Mouse (Mus musculus) CH12.LX (cell line): ENCODE measurements around the gene Mark2. TPM values are rescaled to one million over a fixed set of nuclear protein-coding genes. Genes with fewer than 3 reads are reported as not detected.

ENCODE experiments used
- DNase-seq: peaks from one replicate; pipeline ENCODE4 v3.0.0-alpha.2; 2013; ENCODE audit errors: extremely low read depth
- H3K27ac ChIP-seq: 2 replicates; pipeline ENCODE4 v1.5.1; 2012; ENCODE audit warnings: low read depth, mild to moderate bottlenecking, control low read depth, moderate library complexity; ENCODE audit not compliant: insufficient read depth
- H3K27me3 ChIP-seq: replicated peaks from 2 replicates; pipeline ENCODE3; 2012; ENCODE audit warnings: inconsistent platforms
- H3K36me3 ChIP-seq, 2 experiments: replicated peaks in 1 of 2; 2 replicates each; pipeline versions ENCODE3 to v1.6.1; 2012; ENCODE audit warnings: inconsistent platforms in 1 of 2, low read length in 1 of 2, mild to moderate bottlenecking in 1 of 2, mixed read lengths in 1 of 2, moderate library complexity in 1 of 2; ENCODE audit not compliant: control insufficient read depth in 1 of 2, insufficient read depth in 1 of 2
- H3K4me1 ChIP-seq, 2 experiments: 2 replicates each; pipeline ENCODE4 v1.6.1; 2012; ENCODE audit warnings: inconsistent platforms in 1 of 2, moderate library complexity in 1 of 2; ENCODE audit not compliant: insufficient read depth in 2 of 2, control insufficient read depth in 1 of 2
- H3K4me2 ChIP-seq: 2 replicates; pipeline ENCODE4 v1.6.1; 2012; ENCODE audit warnings: low read depth, mild to moderate bottlenecking, control low read depth; ENCODE audit not compliant: poor library complexity, insufficient read depth, severe bottlenecking
- H3K4me3 ChIP-seq, 3 experiments: fragments of 150-350 bp in 1 of 3; sonication (generic) in 1 of 3; replicated peaks in 1 of 3; 2 replicates each; pipeline versions ENCODE3 to v1.5.1; 2011 to 2012; ENCODE audit warnings: low read depth in 2 of 3, low read length in 2 of 3, mild to moderate bottlenecking in 2 of 3, moderate library complexity in 2 of 3, control low read depth in 1 of 3, improper control_type of control experiment in 1 of 3, inconsistent platforms in 1 of 3, mixed read lengths in 1 of 3; ENCODE audit not compliant: poor library complexity in 1 of 3
- H3K79me2 ChIP-seq: replicated peaks from 2 replicates; pipeline ENCODE4 v1.6.1; 2012; ENCODE audit warnings: mild to moderate bottlenecking, moderate library complexity; ENCODE audit not compliant: control insufficient read depth, poor library complexity, insufficient read depth, severe bottlenecking; ENCODE audit errors: extremely low read depth
- H3K9ac ChIP-seq: 2 replicates; pipeline ENCODE4 v1.6.1; 2012; ENCODE audit warnings: low read depth, mild to moderate bottlenecking, control low read depth, moderate library complexity; ENCODE audit not compliant: insufficient read depth
- H3K9me3 ChIP-seq: replicated peaks from 2 replicates; pipeline ENCODE3; 2012; ENCODE audit warnings: low read length, inconsistent platforms, mixed read lengths
- BHLHE40 ChIP-seq: IDR thresholded peaks from 2 replicates; pipeline ENCODE4 v1.6.1; 2011; ENCODE audit warnings: mild to moderate bottlenecking, low read depth, low read length, improper control_type of control experiment
- CHD2 ChIP-seq: IDR thresholded peaks from 2 replicates; pipeline ENCODE4 v1.6.1; 2011; ENCODE audit warnings: low read length, improper control_type of control experiment
- CTCF ChIP-seq, 2 experiments: IDR thresholded peaks in 1 of 2; conservative IDR thresholded peaks in 1 of 2; 2 replicates each; pipeline ENCODE4 v1.5.1; 2011 to 2012; ENCODE audit warnings: low read depth in 2 of 2, low read length in 2 of 2, improper control_type of control experiment in 1 of 2, inconsistent platforms in 1 of 2, mild to moderate bottlenecking in 1 of 2, moderate library complexity in 1 of 2
- E2F4 ChIP-seq: IDR thresholded peaks from 2 replicates; pipeline ENCODE4 v1.6.1; 2011; ENCODE audit warnings: low read depth, low read length, improper control_type of control experiment; ENCODE audit not compliant: insufficient replicate concordance
- ELF1 ChIP-seq: IDR thresholded peaks from 2 replicates; pipeline ENCODE4 v1.6.1; 2014; ENCODE audit warnings: low read depth, mild to moderate bottlenecking, inconsistent platforms, low read length, improper control_type of control experiment
- GABPA ChIP-seq: IDR thresholded peaks from 2 replicates; pipeline ENCODE4 v1.6.1; 2012; ENCODE audit warnings: low read depth, low read length, improper control_type of control experiment, inconsistent platforms; ENCODE audit not compliant: insufficient replicate concordance
- IRF4 ChIP-seq: IDR thresholded peaks from 2 replicates; pipeline ENCODE4 v1.6.1; 2014; ENCODE audit warnings: low read depth, mild to moderate bottlenecking, inconsistent platforms, low read length, improper control_type of control experiment
- KAT2A ChIP-seq: IDR thresholded peaks from 2 replicates; pipeline ENCODE4 v1.6.1; 2012; ENCODE audit warnings: low read length, improper control_type of control experiment, inconsistent platforms; ENCODE audit not compliant: insufficient replicate concordance
- MAFK ChIP-seq: IDR thresholded peaks from 2 replicates; pipeline ENCODE4 v1.6.1; 2011; ENCODE audit warnings: low read length, improper control_type of control experiment; ENCODE audit not compliant: insufficient replicate concordance
- MAZ ChIP-seq: IDR thresholded peaks from 2 replicates; pipeline ENCODE4 v1.6.1; 2012; ENCODE audit warnings: low read depth, mild to moderate bottlenecking, inconsistent platforms, low read length, improper control_type of control experiment, moderate library complexity
- MEF2A ChIP-seq: IDR thresholded peaks from 2 replicates; pipeline ENCODE4 v1.6.1; 2014; ENCODE audit warnings: low read depth, mild to moderate bottlenecking, inconsistent platforms, low read length, improper control_type of control experiment, borderline replicate concordance
- MXI1 ChIP-seq: IDR thresholded peaks from 2 replicates; pipeline ENCODE4 v1.6.1; 2011; ENCODE audit warnings: mild to moderate bottlenecking, low read depth, low read length, improper control_type of control experiment
- MYC ChIP-seq: IDR thresholded peaks from 2 replicates; pipeline ENCODE4 v1.6.1; 2011; ENCODE audit warnings: low read depth, mild to moderate bottlenecking, improper control_type of control experiment, low read length
- NRF1 ChIP-seq: IDR thresholded peaks from 2 replicates; pipeline ENCODE4 v1.6.1; 2014; ENCODE audit warnings: low read depth, mild to moderate bottlenecking, inconsistent platforms, low read length, improper control_type of control experiment, moderate library complexity
- POLR2A ChIP-seq: IDR thresholded peaks from 2 replicates; pipeline ENCODE4 v1.6.1; 2011; ENCODE audit warnings: low read depth, mild to moderate bottlenecking, improper control_type of control experiment, low read length
- POLR2AphosphoS2 ChIP-seq: IDR thresholded peaks from 2 replicates; pipeline ENCODE4 v1.6.1; 2011; ENCODE audit warnings: low read depth, low read length, improper control_type of control experiment
- SMC3 ChIP-seq: IDR thresholded peaks from 2 replicates; pipeline ENCODE4 v1.6.1; 2011; ENCODE audit warnings: low read depth, low read length, improper control_type of control experiment
- UBTF ChIP-seq: IDR thresholded peaks from 2 replicates; pipeline ENCODE4 v1.6.1; 2012; ENCODE audit warnings: low read depth, mild to moderate bottlenecking, inconsistent platforms, low read length, improper control_type of control experiment, moderate library complexity
- ZC3H11A ChIP-seq: IDR thresholded peaks from 2 replicates; pipeline ENCODE4 v1.6.1; 2012; ENCODE audit warnings: low read depth, mild to moderate bottlenecking, inconsistent platforms, low read length, improper control_type of control experiment
- ZMIZ1 ChIP-seq: IDR thresholded peaks from 2 replicates; pipeline ENCODE4 v1.6.1; 2012; ENCODE audit warnings: low read depth, mild to moderate bottlenecking, inconsistent platforms, low read length, improper control_type of control experiment
- dilution Hi-C: fragments of 300-500 bp; cut with MboI; formaldehyde crosslinking; loops from 2 replicates; pipeline ENCODE4 v1.14.3; 2020; ENCODE audit warnings: low sequenced_read_pairs; ENCODE audit not compliant: extremely low pct_unique_long_range_greater_than_20kb, extremely low pct_ligation_motif_present
- in situ Hi-C: fragments of 300-500 bp; cut with MboI; formaldehyde crosslinking; loops from 3 replicates; pipeline ENCODE4 v1.14.3; 2019; ENCODE audit warnings: low sequenced_read_pairs, low pct_ligation_motif_present, low pct_unique_long_range_greater_than_20kb, mixed read lengths
- polyA plus RNA-seq: library from polyadenylated mRNA; unstranded; fragments of >175 nt; gene quantifications from 2 replicates; pipeline ENCODE4 v1.2.1, GENCODE M21; 2012; ENCODE audit warnings: low read depth; ENCODE audit not compliant: insufficient read length
- total RNA-seq, 2 experiments: library from RNA; depleted of rRNA; stranded (reverse); fragments of 300-350 nt in 1 of 2; fragments of >200 nt in 1 of 2; gene quantifications; 2 replicates each; pipeline ENCODE4 v1.2.3; 2012 to 2014

The Mark2 gene
- total and polyA plus RNA-seq, 3 experiments, result 8.1 to 34.4 (median 19.0) TPM

DNA sequence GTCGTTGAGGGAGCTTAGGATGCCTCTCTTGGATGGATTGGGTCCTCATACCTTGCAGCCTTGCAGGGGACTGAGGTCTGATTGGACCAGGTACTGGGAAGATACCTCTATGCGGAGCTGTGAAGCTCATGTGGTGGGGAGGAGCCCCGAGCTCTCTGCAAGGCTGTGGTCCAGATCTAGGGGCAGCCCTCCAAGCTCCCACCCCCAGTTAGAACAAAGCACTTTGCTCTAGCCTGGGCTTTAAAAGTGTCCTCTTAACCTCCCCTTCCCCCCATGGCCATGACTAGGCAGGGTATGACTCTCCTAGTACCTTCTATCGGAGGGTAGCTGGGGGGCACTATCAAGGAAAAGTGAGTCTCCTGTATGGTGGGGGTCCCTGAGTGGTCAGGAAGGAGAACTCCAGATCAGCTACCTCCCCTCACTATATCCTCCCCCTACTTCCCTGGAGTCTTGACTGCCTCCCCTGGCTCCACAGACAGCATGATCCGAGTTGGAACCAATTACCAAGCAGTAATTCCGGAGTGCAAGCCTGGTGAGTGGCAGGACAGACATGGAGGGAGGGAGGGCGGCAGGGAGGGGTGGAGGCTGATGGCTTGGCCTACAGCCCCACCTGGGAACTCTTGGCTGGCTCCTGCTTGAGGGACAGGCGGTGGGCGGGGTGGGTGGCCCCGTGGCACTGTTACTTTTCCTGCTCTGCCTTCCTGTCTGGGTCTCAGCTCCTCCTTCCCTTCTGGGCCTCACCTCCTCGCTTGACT lies 72.2 kb downstream of the Mark2 start:
- TF ChIP-seq KAT2A (no peak), E2F4 (no peak), SMC3 (no peak), MYC (no peak), POLR2A (no peak), ZC3H11A (no peak), MAZ (no peak), ELF1 (no peak), ZMIZ1 (no peak), IRF4 (no peak), POLR2AphosphoS2 (no peak), MAFK (no peak), UBTF (no peak)
- TF ChIP-seq, all 38 proteins: peak for 0
- no peak overlapping the region for H3K27ac ChIP-seq
- peak overlapping the region; percentile 57 for H3K4me2 ChIP-seq
- H3K36me3 ChIP-seq, result peaks cover 10 to 44% of the 10 kb centered on the region in 2 experiments
- dilution Hi-C loops (no loop called here), in situ Hi-C loops (loop anchor here (5.0 kb wide), 1 partner anchor 78 kb away; no protein-coding TSS in a partner anchor)
- no peak for DNase-seq
- peak overlapping the region; percentile 30 for H3K9ac ChIP-seq
- H3K9me3 ChIP-seq, result peaks cover 4% of the 10 kb centered on the region
- peaks cover 14 to 44% of the 10 kb centered on the region in 2 experiments for H3K4me1 ChIP-seq
- no peaks in the 10 kb centered on the region for H3K79me2 ChIP-seq
- peak overlapping the region; percentile 61 to 79 (median 73) for H3K4me3 ChIP-seq
- H3K27me3 ChIP-seq, result no peaks in the 10 kb centered on the region

DNA sequence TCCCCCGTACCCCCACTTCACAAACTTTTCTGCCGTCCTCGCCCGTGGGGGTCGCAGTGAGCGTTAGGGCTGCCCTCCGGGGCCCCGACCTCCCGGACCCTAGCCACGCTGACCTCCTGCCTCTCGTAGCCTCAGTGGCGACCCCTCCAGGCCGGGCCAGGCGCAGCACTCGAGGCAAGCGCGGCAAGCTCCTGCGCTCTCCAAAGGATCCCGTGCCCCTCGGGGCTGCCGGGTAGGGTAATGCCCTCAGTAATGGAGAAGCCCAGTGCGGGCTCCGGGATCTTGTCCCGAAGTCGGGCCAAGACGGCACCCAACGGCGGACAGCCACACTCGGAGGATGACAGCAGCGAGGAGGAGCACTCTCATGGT lies 73.0 kb downstream of the Mark2 start:
- peaks cover 4 to 36% of the 10 kb centered on the region in 2 experiments for H3K36me3 ChIP-seq
- H3K9me3 ChIP-seq, result peaks cover 3% of the 10 kb centered on the region
- peak overlapping the region; percentile 57 for H3K4me2 ChIP-seq
- H3K4me1 ChIP-seq, result peaks cover 14 to 50% of the 10 kb centered on the region in 2 experiments
- H3K27ac ChIP-seq, result peak overlapping the region; percentile 39
- H3K27me3 ChIP-seq, result no peaks in the 10 kb centered on the region
- TF ChIP-seq BHLHE40 (peak; percentile 42; the same call in 1 of the 2 replicates), E2F4 (no peak), CTCF (conservative IDR thresholded peaks at IDR 0.05 in 1 of 2, IDR thresholded peaks at IDR 0.05 in 1 of 2; ENCODE audit: low read depth in 2 of 2, low read length in 2 of 2) (peak in 1 of 2 experiments; percentile 75; a peak in 2 of 4 replicates), MAZ (0 out of 2 replicates have a peak, but pooled peaks have one; percentile 32), SMC3 (peak; percentile 44; the same call in 1 of the 2 replicates), MXI1 (peak; percentile 70; the same call in 1 of the 2 replicates), MEF2A (no peak), IRF4 (peak; percentile 24; the same call in 1 of the 2 replicates), NRF1 (peak; percentile 34; the same call in 1 of the 2 replicates), CHD2 (peak; percentile 15; the same call in 1 of the 2 replicates), GABPA (no peak)
- TF ChIP-seq, all 38 proteins: peak for 8
- in situ Hi-C loops (loop anchor here (5.0 kb wide), 1 partner anchor 79 kb away; no protein-coding TSS in a partner anchor), dilution Hi-C loops (no loop called here)
- peak overlapping the region; percentile 61 to 79 (median 73) for H3K4me3 ChIP-seq
- peak; percentile 74 for DNase-seq
- H3K9ac ChIP-seq, result peak overlapping the region; percentile 30
- no peaks in the 10 kb centered on the region for H3K79me2 ChIP-seq
